Mouse (Mus musculus): ENCODE results near the gene Tec. TPM values are rescaled to one million over a fixed set of nuclear protein-coding genes. Genes with fewer than 3 reads are reported as not detected.

Tec gene
- total and polyA plus RNA-seq, 2 experiments from 2014 or later, result 2.3 to 3.9 TPM

DNA sequence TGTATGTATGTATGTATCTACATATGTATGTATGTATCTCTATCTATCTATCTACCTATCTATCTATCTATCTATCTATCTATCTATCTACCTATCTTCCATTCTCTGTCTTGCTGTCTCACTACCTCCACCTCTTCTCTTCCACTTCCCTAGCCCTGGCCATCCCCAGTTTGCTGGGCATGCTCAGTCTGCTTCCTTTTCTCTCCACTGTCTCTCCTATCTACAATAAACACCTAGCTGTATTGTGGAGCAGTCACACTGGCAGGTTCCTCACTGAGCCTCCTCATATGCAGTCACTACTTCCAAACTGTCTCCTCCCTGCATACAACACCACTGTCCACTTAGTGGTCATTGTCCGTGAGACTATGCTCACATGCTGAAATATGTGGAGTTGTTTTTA is 135.4 kb downstream of the Tec start:
- DNase-seq (ENCODE audit: low spot score) (no peak), ATAC-seq (ENCODE audit: low FRiP score) (no peak)
- Histone ChIP-seq H3K4me1 (ENCODE audit: insufficient read depth, low read length) (no peaks in the 10 kb centered on the region), H3K27ac (ENCODE audit: low read depth, low read length) (no peak overlapping the region), H3K27me3 (ENCODE audit: insufficient read depth, low read length) (no peaks in the 10 kb centered on the region), H3K9ac (replicated peaks; ENCODE audit: low read length, poor library complexity, severe bottlenecking) (no peak overlapping the region), H3K4me3 (ENCODE audit: low read depth, low read length) (no peak overlapping the region), H3K9me3 (ENCODE audit: low read length) (no peaks in the 10 kb centered on the region), H3K36me3 (ENCODE audit: insufficient read depth, low read length) (no peaks in the 10 kb centered on the region), H3K4me2 (ENCODE audit: low read depth, low read length, poor library complexity, severe bottlenecking) (no peak overlapping the region)
- TF ChIP-seq CTCF (IDR thresholded peaks at IDR 0.05), result no peak
- WGBS, result 92% methylated on average over 1 of the region's 1 CpGs

DNA sequence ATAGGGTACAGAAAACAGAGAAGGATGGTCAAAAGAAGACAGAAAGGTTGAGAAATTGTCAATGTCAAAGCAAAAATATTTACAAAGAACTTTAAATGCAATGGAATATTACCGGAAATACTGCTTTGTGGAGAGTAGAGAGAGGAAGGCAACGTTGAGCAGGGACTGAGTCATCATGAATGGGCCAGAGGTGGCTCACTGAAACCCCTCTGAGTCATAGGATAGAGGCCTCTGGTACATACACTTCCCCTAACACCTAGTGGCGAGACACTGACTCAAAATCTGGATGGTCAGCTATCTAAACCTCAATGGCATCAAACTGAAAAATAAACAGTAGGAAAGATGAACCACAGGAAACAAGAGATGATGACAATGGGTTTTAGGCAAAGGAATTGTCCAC is 142.9 kb downstream of the Tec start:
- Histone ChIP-seq H3K9ac (replicated peaks; ENCODE audit: low read length, poor library complexity, severe bottlenecking) (no peak overlapping the region), H3K4me2 (ENCODE audit: low read depth, low read length, poor library complexity, severe bottlenecking) (no peak overlapping the region), H3K27me3 (ENCODE audit: insufficient read depth, low read length) (no peaks in the 10 kb centered on the region), H3K27ac (ENCODE audit: low read depth, low read length) (no peak overlapping the region), H3K36me3 (ENCODE audit: insufficient read depth, low read length) (no peaks in the 10 kb centered on the region), H3K9me3 (ENCODE audit: low read length) (no peaks in the 10 kb centered on the region), H3K4me3 (ENCODE audit: low read depth, low read length) (no peak overlapping the region), H3K4me1 (ENCODE audit: insufficient read depth, low read length) (no peaks in the 10 kb centered on the region)
- ATAC-seq (ENCODE audit: low FRiP score) (no peak), DNase-seq (ENCODE audit: low spot score) (no peak)
- WGBS, result 89% methylated on average over 3 of the region's 3 CpGs
- no peak for TF ChIP-seq CTCF (IDR thresholded peaks at IDR 0.05)

DNA sequence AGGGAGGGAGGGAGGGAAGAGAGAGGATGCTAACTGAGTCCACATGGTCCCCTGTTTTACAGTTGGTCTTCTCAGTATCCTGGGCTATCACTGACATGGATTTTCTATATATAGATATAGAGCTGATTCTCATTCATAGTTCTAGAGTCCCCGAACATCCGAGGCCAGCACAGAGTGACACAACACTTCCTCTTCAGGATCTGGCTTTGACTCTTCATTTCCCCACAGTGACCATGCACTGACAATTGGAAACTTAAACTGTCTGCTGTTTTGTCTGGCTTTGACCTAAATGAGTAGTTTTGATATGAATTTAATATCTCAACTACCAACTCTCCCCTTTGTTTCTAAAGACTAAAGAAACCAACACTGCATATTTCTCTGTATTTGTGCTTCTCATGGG is 144.9 kb downstream of the Tec start:
- H3K9ac ChIP-seq (replicated peaks; ENCODE audit: low read length, poor library complexity, severe bottlenecking), result no peak overlapping the region
- H3K27me3 ChIP-seq (ENCODE audit: insufficient read depth, low read length), result no peaks in the 10 kb centered on the region
- H3K4me2 ChIP-seq (ENCODE audit: low read depth, low read length, poor library complexity, severe bottlenecking), result no peak overlapping the region
- no peaks in the 10 kb centered on the region for H3K4me1 ChIP-seq (ENCODE audit: insufficient read depth, low read length)
- H3K4me3 ChIP-seq (ENCODE audit: low read depth, low read length), result no peak overlapping the region
- DNase-seq (ENCODE audit: low spot score) (no peak), ATAC-seq (ENCODE audit: low FRiP score) (no peak)
- no peaks in the 10 kb centered on the region for H3K36me3 ChIP-seq (ENCODE audit: insufficient read depth, low read length)
- no peak overlapping the region for H3K27ac ChIP-seq (ENCODE audit: low read depth, low read length)
- WGBS, result 81% methylated on average over 2 of the region's 2 CpGs
- no peaks in the 10 kb centered on the region for H3K9me3 ChIP-seq (ENCODE audit: low read length)
- TF ChIP-seq CTCF (IDR thresholded peaks at IDR 0.05), result no peak

DNA sequence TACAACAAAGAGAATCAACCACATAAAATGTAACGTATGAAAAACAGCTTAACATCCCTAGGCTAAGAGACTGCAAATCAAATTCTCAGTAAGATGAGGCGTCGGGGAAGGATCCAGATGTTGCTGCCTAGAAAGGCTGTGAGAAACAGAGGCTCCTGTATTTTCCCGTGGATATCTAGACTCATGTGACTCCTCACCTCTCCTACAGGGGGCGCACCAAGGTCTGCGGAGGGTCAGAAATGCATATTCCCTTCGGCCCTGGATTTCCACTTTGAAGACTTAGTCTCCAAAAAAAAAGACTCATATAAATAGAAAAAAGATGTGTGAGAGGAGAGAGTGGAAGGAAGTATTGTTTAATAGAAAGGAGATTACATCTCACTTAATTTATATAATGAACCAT is 147.7 kb downstream of the Tec start:
- H3K4me2 ChIP-seq (ENCODE audit: low read depth, low read length, poor library complexity, severe bottlenecking), result no peak overlapping the region
- peak; percentile 28; the same call in 1 of the 2 replicates for TF ChIP-seq CTCF (IDR thresholded peaks at IDR 0.05)
- H3K9ac ChIP-seq (replicated peaks; ENCODE audit: low read length, poor library complexity, severe bottlenecking), result no peak overlapping the region
- no peak overlapping the region for H3K27ac ChIP-seq (ENCODE audit: low read depth, low read length)
- ATAC-seq (ENCODE audit: low FRiP score) (no peak), DNase-seq (ENCODE audit: low spot score) (no peak)
- 57% methylated on average over 7 of the region's 7 CpGs for WGBS
- H3K4me1 ChIP-seq (ENCODE audit: insufficient read depth, low read length), result no peaks in the 10 kb centered on the region
- no peaks in the 10 kb centered on the region for H3K36me3 ChIP-seq (ENCODE audit: insufficient read depth, low read length)
- no peaks in the 10 kb centered on the region for H3K27me3 ChIP-seq (ENCODE audit: insufficient read depth, low read length)
- H3K9me3 ChIP-seq (ENCODE audit: low read length), result no peaks in the 10 kb centered on the region
- H3K4me3 ChIP-seq (ENCODE audit: low read depth, low read length), result no peak overlapping the region

DNA sequence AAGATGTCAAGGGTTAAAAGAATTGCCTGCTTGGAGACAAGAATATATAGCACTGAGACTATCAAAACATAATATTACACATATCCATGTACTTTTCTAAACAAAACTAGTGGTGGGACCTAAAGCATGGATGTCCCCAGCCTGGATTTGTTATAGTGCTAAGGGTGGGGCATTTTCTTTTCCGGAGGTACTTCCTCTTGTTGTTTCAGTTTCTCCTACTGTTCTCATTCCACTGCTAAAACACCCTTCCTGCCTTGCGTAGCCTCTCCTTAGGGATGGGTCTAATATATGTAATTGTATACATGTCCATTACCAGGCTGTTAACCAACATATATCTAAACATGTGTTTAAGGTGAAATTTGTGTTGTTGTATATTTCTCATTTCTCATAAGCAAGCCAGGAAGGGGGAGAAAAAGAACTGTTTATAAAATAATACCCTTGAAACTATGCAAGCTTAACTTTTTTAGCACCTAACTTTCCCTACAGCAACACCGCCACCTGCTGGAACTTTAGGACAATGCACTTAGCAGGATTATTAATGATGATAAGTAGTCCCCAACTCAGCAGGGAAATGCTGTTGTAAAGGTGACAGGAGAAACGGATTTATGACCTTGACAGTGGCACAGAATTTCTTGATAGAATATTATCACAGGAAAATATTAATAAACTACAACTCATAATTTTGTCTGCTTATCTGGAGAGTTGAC is 157.6 kb downstream of the Tec start:
- no peaks in the 10 kb centered on the region for H3K9me3 ChIP-seq (ENCODE audit: low read length)
- no peak overlapping the region for H3K27ac ChIP-seq (ENCODE audit: low read depth, low read length)
- no peaks in the 10 kb centered on the region for H3K27me3 ChIP-seq (ENCODE audit: insufficient read depth, low read length)
- H3K4me1 ChIP-seq (ENCODE audit: insufficient read depth, low read length), result no peaks in the 10 kb centered on the region
- TF ChIP-seq CTCF (IDR thresholded peaks at IDR 0.05), result peak; percentile 97
- H3K9ac ChIP-seq (replicated peaks; ENCODE audit: low read length, poor library complexity, severe bottlenecking), result no peak overlapping the region
- no peak overlapping the region for H3K4me2 ChIP-seq (ENCODE audit: low read depth, low read length, poor library complexity, severe bottlenecking)
- ATAC-seq (ENCODE audit: low FRiP score) (no peak), DNase-seq (ENCODE audit: low spot score) (peak; percentile 82)
- WGBS, result 30% methylated on average over 4 of the region's 4 CpGs
- H3K36me3 ChIP-seq (ENCODE audit: insufficient read depth, low read length), result no peaks in the 10 kb centered on the region
- no peak overlapping the region for H3K4me3 ChIP-seq (ENCODE audit: low read depth, low read length)

DNA sequence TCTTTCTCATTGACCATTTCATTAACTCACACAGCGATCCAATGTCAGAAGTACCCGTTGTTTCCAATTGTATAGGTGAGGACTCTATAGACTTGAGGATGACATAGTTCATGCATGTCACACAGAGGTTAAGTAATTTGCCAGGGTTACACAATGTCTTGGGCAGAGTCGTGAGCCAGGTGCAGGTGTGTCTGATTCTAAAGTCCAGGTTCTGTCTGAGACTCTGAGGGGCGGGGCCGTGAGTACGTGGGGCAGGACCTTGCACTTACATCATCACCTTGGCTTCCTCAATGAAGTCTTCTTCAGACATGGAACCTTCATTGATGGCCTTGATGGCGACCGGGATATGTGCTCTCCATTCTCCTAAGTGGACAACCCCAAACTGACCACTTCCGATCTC is 158.3 kb downstream of the Tec start:
- 96% methylated on average over 9 of the region's 9 CpGs for WGBS
- H3K27me3 ChIP-seq (ENCODE audit: insufficient read depth, low read length), result no peaks in the 10 kb centered on the region
- no peak overlapping the region for H3K9ac ChIP-seq (replicated peaks; ENCODE audit: low read length, poor library complexity, severe bottlenecking)
- DNase-seq (ENCODE audit: low spot score), result no peak
- no peak overlapping the region for H3K4me3 ChIP-seq (ENCODE audit: low read depth, low read length)
- H3K9me3 ChIP-seq (ENCODE audit: low read length), result no peaks in the 10 kb centered on the region
- ATAC-seq (ENCODE audit: low FRiP score), result no peak
- no peaks in the 10 kb centered on the region for H3K4me1 ChIP-seq (ENCODE audit: insufficient read depth, low read length)
- TF ChIP-seq CTCF (IDR thresholded peaks at IDR 0.05), result no peak
- H3K36me3 ChIP-seq (ENCODE audit: insufficient read depth, low read length), result no peaks in the 10 kb centered on the region
- H3K27ac ChIP-seq (ENCODE audit: low read depth, low read length), result no peak overlapping the region
- no peak overlapping the region for H3K4me2 ChIP-seq (ENCODE audit: low read depth, low read length, poor library complexity, severe bottlenecking)

All from midbrain, postnatal 0 days (tissue).